Mouse (Mus musculus) heart, adult 18-20 months (tissue): ENCODE measurements at regions not wholly inside any gene's neighbourhood (a gene's known extent, or its start where the extent isn't known, plus 50 kb on each side); places are given as distances from the start of the nearest gene placed in this dataset.

ENCODE experiments used
- DNase-seq, 2 experiments: peaks; one replicate each; pipeline ENCODE4 v3.0.0; 2021 to 2022; ENCODE audit warnings: mixed read lengths in 1 of 2

DNA sequence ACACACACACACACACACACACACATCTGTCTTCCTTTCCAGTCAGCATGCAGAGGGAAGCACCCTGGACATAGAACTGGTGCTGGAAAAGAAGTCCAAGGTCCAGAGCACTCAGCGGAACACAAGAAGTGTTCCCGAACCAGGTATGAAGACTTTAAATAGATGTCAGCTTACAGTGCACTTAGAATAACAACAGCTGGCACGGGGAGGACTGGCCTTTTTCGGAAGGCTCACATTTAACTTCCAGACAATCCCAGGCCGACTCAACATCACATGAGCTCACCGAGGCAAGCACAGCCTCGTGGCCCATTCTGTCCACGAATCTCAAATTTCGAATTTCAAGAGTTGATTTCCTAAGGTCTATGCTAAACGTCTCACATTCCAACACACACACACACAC, 70.9 kb upstream of the Slc25a33 start:
- DNase-seq, result peak in 1 of 2 experiments; percentile 50

GRCm38 (mm10) chr4:149843736-149844135, 69.7 kb upstream of the Slc25a33 start:
- no peak for DNase-seq

GRCm38 (mm10) chr4:149842906-149843305, 68.8 kb upstream of the Slc25a33 start:
- DNase-seq, result peak in 1 of 2 experiments; percentile 58

DNA sequence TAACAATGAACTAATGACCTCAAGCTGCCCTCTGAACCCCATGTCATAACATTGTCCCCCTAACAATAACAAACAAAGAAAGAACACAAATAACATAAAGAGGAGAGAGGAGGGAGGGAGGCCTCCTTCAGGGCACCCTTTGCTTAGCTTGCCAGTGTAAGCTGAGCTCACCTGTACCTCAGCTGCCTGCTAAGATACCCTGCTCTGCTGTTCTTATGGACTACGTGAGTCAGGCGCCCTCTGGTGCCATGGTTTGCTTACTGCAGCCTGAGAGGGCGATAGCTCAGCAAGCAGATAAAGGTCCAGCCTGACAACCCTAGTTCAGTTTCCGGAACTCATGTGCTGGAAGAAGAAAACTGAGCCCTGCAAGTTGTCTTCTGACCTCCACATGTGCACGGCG, 67.8 kb upstream of the Slc25a33 start:
- peak in 1 of 2 experiments; percentile 27 for DNase-seq

DNA sequence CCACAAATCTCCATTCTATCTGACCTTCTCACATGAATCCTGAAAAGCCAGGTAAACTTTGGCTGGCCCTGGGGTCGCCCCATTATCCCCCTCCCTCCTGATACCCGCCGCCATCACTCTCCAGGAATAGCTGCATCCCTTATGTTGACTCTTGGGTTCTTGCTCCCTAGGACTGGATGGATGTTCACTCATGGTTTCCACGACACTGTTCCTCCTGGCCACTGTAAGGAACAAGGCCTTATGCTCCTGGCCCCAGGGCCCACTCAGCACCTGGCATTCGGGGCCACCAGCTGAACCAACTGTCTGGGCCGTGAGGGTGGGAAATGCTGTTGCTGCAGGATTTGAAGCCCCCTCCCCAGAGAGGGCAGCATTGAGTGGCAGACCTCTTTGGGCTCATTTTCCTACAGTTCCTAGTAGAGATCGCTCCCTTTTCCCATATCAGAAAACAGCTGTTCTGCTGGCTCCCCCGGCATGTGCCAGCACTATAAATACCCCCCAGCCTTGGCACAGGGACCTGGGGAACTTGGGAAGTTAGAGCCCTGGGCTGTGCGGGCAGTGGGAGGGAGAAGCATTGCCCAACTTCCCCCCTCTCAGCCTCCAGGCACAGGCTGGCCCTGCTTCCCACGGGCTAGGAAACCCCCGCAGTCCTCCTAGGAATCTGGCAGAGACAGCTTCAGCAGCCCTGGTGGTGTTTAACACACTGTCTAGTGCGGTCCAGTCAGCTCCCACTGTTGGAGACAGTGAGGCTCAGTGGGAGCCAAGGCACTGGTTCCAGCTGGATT, 66.6 kb upstream of the Slc25a33 start:
- peak; percentile 82 to 88 for DNase-seq

DNA sequence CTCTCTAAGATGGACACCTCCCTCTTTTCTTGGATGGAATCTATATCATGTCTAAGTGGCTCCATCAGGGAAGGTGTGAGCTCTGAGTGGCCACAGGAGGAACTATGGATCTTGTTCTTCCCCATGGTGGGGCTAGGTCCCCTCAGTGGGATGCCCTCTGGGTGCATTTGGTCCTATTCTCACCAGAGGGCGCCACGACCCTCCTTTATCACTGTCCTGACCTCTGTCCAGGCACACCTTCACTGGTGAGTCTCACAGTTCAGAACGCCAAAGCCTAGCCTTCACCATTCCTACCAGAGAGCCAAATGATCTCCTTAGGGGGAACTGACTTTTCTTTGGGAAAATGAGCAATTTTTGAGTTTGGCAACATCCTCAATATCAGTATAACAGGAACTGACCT, 64.6 kb upstream of the Slc25a33 start:
- peak; percentile 65 to 78 for DNase-seq

GRCm38 (mm10) chr4:149834646-149835156, 60.6 kb upstream of the Slc25a33 start:
- no peak for DNase-seq

- DNase-seq, result no peak
Observed at GRCm38 (mm10) chr4:149832446-149833101, 58.5 kb upstream of the Slc25a33 start.

DNA sequence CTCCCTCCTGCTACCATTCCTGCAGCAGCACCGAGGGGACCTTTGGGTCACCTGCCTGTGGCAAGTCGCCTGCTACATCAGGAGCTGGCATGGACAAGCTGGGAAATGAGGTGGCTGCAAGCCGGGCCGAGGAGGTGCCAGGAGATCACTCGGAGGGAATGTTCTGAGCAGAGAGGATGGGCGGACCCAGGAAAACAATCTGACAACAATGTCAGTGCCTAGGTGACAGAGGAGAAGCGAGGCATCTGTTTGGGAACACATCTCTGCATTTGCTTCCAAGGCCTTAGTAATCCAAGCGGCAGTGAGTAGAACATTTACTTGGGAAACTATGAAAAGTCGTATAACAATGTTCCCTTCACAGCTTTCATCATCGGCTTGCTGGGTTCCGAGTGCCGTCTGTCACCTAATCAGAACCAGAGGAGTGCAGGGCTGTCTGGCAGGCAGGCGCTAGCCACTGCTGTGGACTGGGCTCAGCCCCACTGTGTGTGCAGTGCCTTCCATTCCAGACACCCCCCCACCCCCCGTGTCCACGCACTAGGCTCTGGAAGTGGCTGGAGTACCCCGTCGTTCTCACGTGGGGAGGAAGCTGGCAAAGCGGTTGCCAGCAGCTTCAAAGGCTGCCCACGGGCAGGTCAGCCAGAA, 56.6 kb upstream of the Slc25a33 start:
- DNase-seq, result peak; percentile 85 to 90

DNA sequence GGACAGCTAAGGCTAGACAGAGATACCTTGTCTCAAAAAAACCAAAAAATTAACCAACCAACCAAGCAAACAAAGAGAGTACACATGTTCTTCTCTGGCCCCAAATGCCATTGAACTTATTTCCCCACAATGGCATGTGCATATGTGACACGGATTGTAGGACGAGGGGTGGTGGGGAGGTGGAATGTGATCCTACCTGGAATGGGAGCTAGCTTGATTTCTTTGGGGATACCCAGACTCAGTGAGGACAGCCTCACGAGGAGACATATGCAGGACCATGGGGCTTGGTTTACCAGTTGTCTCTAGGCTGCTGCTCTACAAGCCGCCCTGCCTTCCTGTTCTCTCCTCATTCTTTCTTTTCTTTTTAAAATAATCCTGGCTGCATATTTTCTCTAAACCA, 55.9 kb upstream of the Slc25a33 start:
- DNase-seq, result no peak

DNA sequence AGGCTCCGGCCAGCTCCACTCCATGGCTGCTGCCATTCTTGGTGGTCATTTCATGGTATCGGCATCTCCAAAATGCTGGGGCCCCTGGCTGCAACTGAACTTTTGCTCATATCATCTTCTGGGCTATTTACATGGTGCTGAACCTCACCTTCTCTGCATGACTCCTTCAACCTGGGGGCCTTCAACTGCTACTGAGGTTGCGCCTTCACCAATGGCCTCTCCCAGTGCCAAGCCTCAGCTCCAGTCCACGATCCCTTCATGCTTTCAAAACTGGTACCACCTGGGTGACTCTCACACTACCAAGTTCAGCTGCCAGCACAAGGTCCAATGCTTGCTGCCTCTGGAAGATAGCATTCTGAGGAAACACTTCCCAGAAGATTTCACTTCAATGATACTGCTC, 53.7 kb upstream of the Slc25a33 start:
- DNase-seq, result no peak
